ENCODE assay signal across 9 mouse cellular contexts in the genomic region with DNA sequence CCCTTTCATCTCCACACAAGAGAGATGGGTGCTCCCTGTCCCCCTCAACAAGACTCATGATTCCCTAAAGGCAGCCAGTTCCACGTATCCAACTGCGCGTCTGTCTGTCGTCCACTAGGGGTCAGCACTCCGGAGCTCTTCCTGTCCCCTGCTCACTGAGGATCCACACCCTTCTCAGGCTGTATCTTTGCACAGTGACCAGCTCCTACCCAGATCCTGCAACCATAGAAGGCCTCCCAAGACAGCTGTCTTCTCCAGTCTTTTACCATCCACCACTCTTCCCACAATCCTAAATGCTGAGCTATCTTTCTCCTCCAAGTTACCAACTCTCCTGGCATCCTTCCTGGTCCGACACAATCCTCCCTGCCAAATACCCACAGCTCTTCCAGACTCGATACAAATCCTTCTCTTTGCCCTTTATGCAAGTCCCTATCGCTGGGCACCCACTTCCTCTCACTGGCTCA. TPM values are rescaled to one million over a fixed set of nuclear protein-coding genes. Genes with fewer than 3 reads are reported as not detected.
DNase-seq lines count a peak whose midpoint lies in the region; ATAC-seq and TF ChIP-seq lines count a peak whose summit lies in the region.
"Had no signal": no experiment of that assay in that cellular context is flagged by ENCODE, and none has a peak within 500 bp of the region (broad histone marks: within the 10 kb centered on the region; RNA-seq: fewer than 3 reads in every experiment).

No protein-coding gene starts in this region.

- no peaks in the 10 kb centered on the region for H3K9me3 ChIP-seq in hindbrain, embryonic 10.5 days
- no peaks in the 10 kb centered on the region for H3K9me3 ChIP-seq in hindbrain, embryonic 12.5 days (replicated peaks)
- no peaks in the 10 kb centered on the region for H3K9me3 ChIP-seq in MEL (replicated peaks; ENCODE audit: insufficient read depth, low read length)
- H3K9me3 ChIP-seq in heart, postnatal 0 days (replicated peaks; ENCODE audit: control insufficient read depth, low read length), result no peaks in the 10 kb centered on the region
- H3K9me3 ChIP-seq in midbrain, embryonic 16.5 days (replicated peaks; ENCODE audit: control insufficient read depth, low read length, poor library complexity, severe bottlenecking), result no peaks in the 10 kb centered on the region
- H3K9me3 ChIP-seq: embryonic facial prominence, embryonic 13.5 days had no signal

- no peak overlapping the region for H3K9ac ChIP-seq in hindbrain, embryonic 12.5 days
- no peak overlapping the region for H3K9ac ChIP-seq in MEL (ENCODE audit: control insufficient read depth, low read depth, low read length, poor library complexity, severe bottlenecking)
- H3K9ac ChIP-seq in heart, postnatal 0 days (replicated peaks; ENCODE audit: low read depth, low read length), result no peak overlapping the region
- no peak overlapping the region for H3K9ac ChIP-seq in midbrain, embryonic 16.5 days (ENCODE audit: low read depth, low read length)
- H3K9ac ChIP-seq: embryonic facial prominence, embryonic 13.5 days had no signal

- 28% methylated on average over 8 of the region's 8 CpGs for WGBS in hindbrain, embryonic 10.5 days
- WGBS in hindbrain, embryonic 12.5 days, result 27% methylated on average over 8 of the region's 8 CpGs
- 20% methylated on average over 8 of the region's 8 CpGs for WGBS in heart, postnatal 0 days
- 26% methylated on average over 8 of the region's 8 CpGs for WGBS in midbrain, embryonic 16.5 days

- TF ChIP-seq RAD21 in MEL (IDR thresholded peaks at IDR 0.05; ENCODE audit: low read depth, low read length), result peak; percentile 21

- peak; percentile 49 for DNase-seq in hindbrain, embryonic 10.5 days (ENCODE audit: low spot score)
- peak; percentile 68 for DNase-seq in MEL (ENCODE audit: low read depth, low spot score)
- DNase-seq in cerebellum, adult 9-11 months, result peak; percentile 34
- DNase-seq in heart, postnatal 0 days (ENCODE audit: low spot score), result peak; percentile 63
- DNase-seq in left cerebral cortex, postnatal 10 days (ENCODE audit: extremely low spot score in 1 of 2, low spot score in 2 of 2), result peak; percentile 39 to 40
- DNase-seq in testis, postnatal 14 days (ENCODE audit: low spot score), result peak; percentile 19

- H3K4me2 ChIP-seq in hindbrain, embryonic 12.5 days (replicated peaks), result no peak overlapping the region
- H3K4me2 ChIP-seq in heart, postnatal 0 days (ENCODE audit: low read depth, low read length), result no peak overlapping the region
- H3K4me2 ChIP-seq in midbrain, embryonic 16.5 days (ENCODE audit: low read length), result no peak overlapping the region
- H3K4me2 ChIP-seq: embryonic facial prominence, embryonic 13.5 days had no signal

- no peak for ATAC-seq in hindbrain, embryonic 12.5 days (ENCODE audit: low FRiP score)
- peak; percentile 44; the same call in 1 of the 2 replicates for ATAC-seq in heart, postnatal 0 days (ENCODE audit: insufficient read depth, low read depth)
- ATAC-seq in midbrain, embryonic 16.5 days, result 0 out of 2 replicates have a peak, but pooled peaks have one; percentile 43

- no peaks in the 10 kb centered on the region for H3K27me3 ChIP-seq in hindbrain, embryonic 10.5 days (ENCODE audit: insufficient read depth, poor library complexity, severe bottlenecking)
- H3K27me3 ChIP-seq in hindbrain, embryonic 12.5 days, result no peaks in the 10 kb centered on the region
- no peaks in the 10 kb centered on the region; a peak in 1 of 4 replicates for H3K27me3 ChIP-seq in MEL (ENCODE audit: control insufficient read depth in 1 of 2, insufficient read depth in 2 of 2, low read length in 2 of 2)
- H3K27me3 ChIP-seq in heart, postnatal 0 days (ENCODE audit: control insufficient read depth, insufficient read depth, low read length), result no peaks in the 10 kb centered on the region
- H3K27me3 ChIP-seq in midbrain, embryonic 16.5 days (ENCODE audit: control insufficient read depth, insufficient read depth, low read depth, low read length), result no peaks in the 10 kb centered on the region
- H3K27me3 ChIP-seq: embryonic facial prominence, embryonic 13.5 days had no signal

- intact Hi-C loops in left cerebral cortex, postnatal 10 days (cut with DNase I), result no loop called here

- TF ChIP-seq EP300 in MEL (IDR thresholded peaks at IDR 0.05; ENCODE audit: low read depth in 1 of 2, low read length in 2 of 2), result no peak
- TF ChIP-seq EP300 in heart, postnatal 0 days (IDR thresholded peaks at IDR 0.05; ENCODE audit: low read depth), result no peak

- H3K79me2 ChIP-seq in MEL (ENCODE audit: control insufficient read depth, insufficient read depth, low read length, poor library complexity), result no peaks in the 10 kb centered on the region

- H3K4me1 ChIP-seq in hindbrain, embryonic 10.5 days (replicated peaks), result 0 out of 2 replicates have a peak, but pooled peaks cover 8% of the 10 kb centered on the region
- H3K4me1 ChIP-seq in hindbrain, embryonic 12.5 days, result peaks cover 4% of the 10 kb centered on the region; the same call in 1 of the 2 replicates
- H3K4me1 ChIP-seq in MEL (ENCODE audit: control insufficient read depth in 1 of 2, insufficient read depth in 2 of 2, low read length in 2 of 2), result no peaks in the 10 kb centered on the region
- H3K4me1 ChIP-seq in heart, postnatal 0 days (ENCODE audit: control insufficient read depth, insufficient read depth), result no peaks in the 10 kb centered on the region
- no peaks in the 10 kb centered on the region; the same call in 1 of the 2 replicates for H3K4me1 ChIP-seq in midbrain, embryonic 16.5 days (ENCODE audit: control insufficient read depth, insufficient read depth, low read length)

- no peak overlapping the region for H3K4me3 ChIP-seq in hindbrain, embryonic 10.5 days
- no peak overlapping the region for H3K4me3 ChIP-seq in hindbrain, embryonic 12.5 days
- no peak overlapping the region for H3K4me3 ChIP-seq in MEL (ENCODE audit: control insufficient read depth in 1 of 2, insufficient read depth in 1 of 2, low read depth in 2 of 2, low read length in 2 of 2)
- no peak overlapping the region for H3K4me3 ChIP-seq in heart, postnatal 0 days (ENCODE audit: low read depth, low read length)
- H3K4me3 ChIP-seq in midbrain, embryonic 16.5 days (ENCODE audit: low read depth, low read length), result no peak overlapping the region
- H3K4me3 ChIP-seq: embryonic facial prominence, embryonic 13.5 days had no signal

- TF ChIP-seq CTCF in MEL (IDR thresholded peaks at IDR 0.05 in 2 of 3, conservative IDR thresholded peaks at IDR 0.05 in 1 of 3; ENCODE audit: control insufficient read depth in 1 of 3, insufficient read depth in 1 of 3, low read depth in 2 of 3, low read length in 3 of 3, poor library complexity in 1 of 3, severe bottlenecking in 1 of 3), result peak; percentile 77 to 90 (median 89)
- TF ChIP-seq CTCF in heart, postnatal 0 days (IDR thresholded peaks at IDR 0.05; ENCODE audit: low read depth), result peak; percentile 79

- TF ChIP-seq POLR2A in MEL (IDR thresholded peaks at IDR 0.05; ENCODE audit: control insufficient read depth in 1 of 2, insufficient read depth in 1 of 2, low read depth in 1 of 2, low read length in 2 of 2, poor library complexity in 1 of 2), result no peak

- no peak overlapping the region for H3K27ac ChIP-seq in hindbrain, embryonic 10.5 days
- H3K27ac ChIP-seq in hindbrain, embryonic 12.5 days, result no peak overlapping the region
- no peak overlapping the region for H3K27ac ChIP-seq in MEL (ENCODE audit: control insufficient read depth, low read depth, low read length)
- no peak overlapping the region for H3K27ac ChIP-seq in heart, postnatal 0 days (ENCODE audit: low read depth)
- H3K27ac ChIP-seq in midbrain, embryonic 16.5 days (ENCODE audit: low read length), result no peak overlapping the region
- H3K27ac ChIP-seq: embryonic facial prominence, embryonic 13.5 days had no signal

- no peaks in the 10 kb centered on the region for H3K36me3 ChIP-seq in hindbrain, embryonic 10.5 days
- no peaks in the 10 kb centered on the region for H3K36me3 ChIP-seq in hindbrain, embryonic 12.5 days
- peaks cover 0 to 2% of the 10 kb centered on the region in 2 experiments; a peak in 1 of 4 replicates for H3K36me3 ChIP-seq in MEL (ENCODE audit: control insufficient read depth in 1 of 2, insufficient read depth in 2 of 2, low read length in 2 of 2)
- H3K36me3 ChIP-seq in heart, postnatal 0 days (replicated peaks; ENCODE audit: control insufficient read depth, insufficient read depth, low read length), result no peaks in the 10 kb centered on the region
- H3K36me3 ChIP-seq in midbrain, embryonic 16.5 days (ENCODE audit: control insufficient read depth, insufficient read depth, low read length), result 0 out of 2 replicates have a peak, but pooled peaks cover 2% of the 10 kb centered on the region
- H3K36me3 ChIP-seq: embryonic facial prominence, embryonic 13.5 days had no signal

TF ChIP-seq in MEL, 35 proteins besides CTCF, POLR2A, EP300 and RAD21 (continues in another document):
- TF ChIP-seq USF1 (IDR thresholded peaks at IDR 0.05; ENCODE audit: low read depth, low read length), result no peak
- TF ChIP-seq KAT2A (conservative IDR thresholded peaks at IDR 0.05; ENCODE audit: low read depth, low read length), result no peak
- TF ChIP-seq ELF1 (IDR thresholded peaks at IDR 0.05; ENCODE audit: low read depth, low read length), result peak; percentile 44; the same call in 1 of the 2 replicates

RNA-seq across cellular contexts. Expression of a gene that starts 12.0 kb away (rescaled TPM):
- polyA plus RNA-seq in hindbrain, embryonic 10.5 days (2016; fragmentation: Nextera tagmentation; extraction: Ambion mirVana), result 1.8 and 5.1 TPM in 2 replicates
- 17.0 and 19.5 TPM in 2 replicates for polyA plus RNA-seq in hindbrain, embryonic 12.5 days (2016; fragmentation: Nextera tagmentation; extraction: Ambion mirVana)
- not detected in 2 replicates for total RNA-seq in MEL (2012; rRNA removed)
- under 1 TPM in 1 of 2 experiments, not detected in 1; 0.07 TPM for polyA plus RNA-seq in MEL (2012; ENCODE audit: insufficient read depth in 1 of 2, insufficient read length in 2 of 2, low read depth in 1 of 2, low replicate concordance in 2 of 2, missing spikeins in 1 of 2)
- total RNA-seq in heart, postnatal 0 days (2014; rRNA removed; ENCODE audit: low replicate concordance), result 0.80 TPM in 1 of 2 replicates, not detected in the other
- 0.04 TPM in 1 of 2 replicates, not detected in the other for polyA plus RNA-seq in heart, postnatal 0 days (2015; fragmentation: Nextera tagmentation; extraction: Ambion mirVana)
- total RNA-seq in left cerebral cortex, postnatal 10 days (2021), result 100 to 1,000 TPM; 113 TPM
- polyA plus RNA-seq in midbrain, embryonic 16.5 days (2015; fragmentation: Nextera tagmentation; extraction: Ambion mirVana), result 96.0 and 101 TPM in 2 replicates

RNA-seq across cellular contexts. Expression of a gene that starts 45.2 kb away (rescaled TPM):
- 19.7 and 20.8 TPM in 2 replicates for polyA plus RNA-seq in hindbrain, embryonic 10.5 days (2016; fragmentation: Nextera tagmentation; extraction: Ambion mirVana)
- 29.4 and 31.5 TPM in 2 replicates for polyA plus RNA-seq in hindbrain, embryonic 12.5 days (2016; fragmentation: Nextera tagmentation; extraction: Ambion mirVana)
- total RNA-seq in MEL (2012; rRNA removed), result 10.1 and 13.7 TPM in 2 replicates
- 10 to 100 TPM in 1 of 2 experiments, not detected in 1; 19.2 TPM for polyA plus RNA-seq in MEL (2012; ENCODE audit: insufficient read depth in 1 of 2, insufficient read length in 2 of 2, low read depth in 1 of 2, low replicate concordance in 2 of 2, missing spikeins in 1 of 2)
- 2.1 and 4.1 TPM in 2 replicates for total RNA-seq in heart, postnatal 0 days (2014; rRNA removed; ENCODE audit: low replicate concordance)
- 8.5 and 10.3 TPM in 2 replicates for polyA plus RNA-seq in heart, postnatal 0 days (2015; fragmentation: Nextera tagmentation; extraction: Ambion mirVana)
- 10 to 100 TPM; 31.6 to 35.3 TPM for total RNA-seq in left cerebral cortex, postnatal 10 days (2021)
- 37.0 and 39.4 TPM in 2 replicates for polyA plus RNA-seq in midbrain, embryonic 16.5 days (2015; fragmentation: Nextera tagmentation; extraction: Ambion mirVana)
